Mouse (Mus musculus): ENCODE data around the gene Pdcd4. TPM values are rescaled to one million over a fixed set of nuclear protein-coding genes. Genes with fewer than 3 reads are reported as not detected.
A peak's percentile ranks its signal among the peaks of the same experiment; 100 is the strongest.

Gene Pdcd4
- polyA plus RNA-seq, 1 experiment from 2014 or later = 204 TPM

DNA sequence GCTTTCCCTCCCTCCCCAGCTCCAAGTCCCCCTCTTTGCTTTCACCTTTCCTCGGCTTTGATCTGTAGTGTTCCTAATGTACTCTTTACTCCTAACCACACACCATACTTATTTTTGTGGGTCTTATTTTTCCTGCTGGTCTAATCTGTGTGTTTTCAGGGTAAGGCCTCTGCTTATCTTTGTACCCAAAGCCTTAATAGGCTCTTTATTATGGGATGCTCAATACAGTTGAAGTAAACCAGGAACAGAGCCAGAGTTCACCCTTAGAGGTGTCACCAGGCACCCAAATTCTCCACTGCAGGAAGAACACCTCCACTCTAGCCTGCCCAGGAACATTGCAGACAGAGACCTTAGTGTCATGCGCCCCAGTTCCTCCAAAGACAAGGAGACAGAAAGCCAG is 462 bp upstream of the Pdcd4 start:
- WGBS = 54% methylated on average over 2 of the region's 2 CpGs
- Histone ChIP-seq H3K4me3 (ENCODE audit: low read depth, low read length) (no peak overlapping the region), H3K27me3 (ENCODE audit: control insufficient read depth, insufficient read depth, low read length) (no peaks in the 10 kb centered on the region), H3K27ac (replicated peaks) (peak overlapping the region; percentile 88), H3K9me3 (ENCODE audit: control insufficient read depth, low read length) (no peaks in the 10 kb centered on the region), H3K9ac (ENCODE audit: low read length) (no peak overlapping the region), H3K4me2 (replicated peaks; ENCODE audit: low read depth) (no peak overlapping the region), H3K4me1 (replicated peaks; ENCODE audit: control insufficient read depth, insufficient read depth) (peaks cover 25% of the 10 kb centered on the region), H3K36me3 (ENCODE audit: control insufficient read depth, insufficient read depth, low read length) (no peaks in the 10 kb centered on the region)
- no peak for DNase-seq (ENCODE audit: low spot score)
- no peak for TF ChIP-seq CTCF (IDR thresholded peaks at IDR 0.05; ENCODE audit: low read depth)
- no peak for TF ChIP-seq EP300 (optimal IDR thresholded peaks at IDR 0.05)
- peak; percentile 25; the same call in 1 of the 2 replicates for ATAC-seq (ENCODE audit: low FRiP score, low TSS enrichment)

DNA sequence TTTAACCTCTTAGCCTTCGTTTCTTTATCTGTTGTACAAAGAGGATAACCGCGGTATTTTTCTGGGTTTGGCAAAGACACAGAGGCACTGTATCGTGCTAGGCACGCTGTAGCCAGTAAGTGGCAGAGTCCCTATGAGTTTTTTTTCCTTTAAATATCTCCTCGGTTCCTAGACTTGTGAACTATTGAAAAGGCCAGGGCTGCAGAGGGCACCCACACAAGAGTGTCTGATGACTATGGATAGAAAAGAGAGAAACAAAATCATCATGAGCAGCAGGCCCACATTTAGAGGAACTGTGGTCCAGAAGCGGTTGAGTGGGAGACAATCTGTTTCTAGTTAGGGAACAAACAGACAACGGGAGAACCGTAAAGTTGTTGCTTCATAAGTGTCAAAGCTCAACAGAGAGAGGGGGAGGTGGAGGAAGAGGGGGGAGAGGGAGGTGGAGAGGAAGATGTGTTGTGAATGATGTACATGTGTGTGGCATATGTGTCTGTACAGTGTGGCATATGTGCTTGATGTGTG is 868 bp downstream of the Pdcd4 start:
- H3K27ac ChIP-seq (replicated peaks) = peak overlapping the region; percentile 88
- 37% methylated on average over 9 of the region's 9 CpGs for WGBS

DNA sequence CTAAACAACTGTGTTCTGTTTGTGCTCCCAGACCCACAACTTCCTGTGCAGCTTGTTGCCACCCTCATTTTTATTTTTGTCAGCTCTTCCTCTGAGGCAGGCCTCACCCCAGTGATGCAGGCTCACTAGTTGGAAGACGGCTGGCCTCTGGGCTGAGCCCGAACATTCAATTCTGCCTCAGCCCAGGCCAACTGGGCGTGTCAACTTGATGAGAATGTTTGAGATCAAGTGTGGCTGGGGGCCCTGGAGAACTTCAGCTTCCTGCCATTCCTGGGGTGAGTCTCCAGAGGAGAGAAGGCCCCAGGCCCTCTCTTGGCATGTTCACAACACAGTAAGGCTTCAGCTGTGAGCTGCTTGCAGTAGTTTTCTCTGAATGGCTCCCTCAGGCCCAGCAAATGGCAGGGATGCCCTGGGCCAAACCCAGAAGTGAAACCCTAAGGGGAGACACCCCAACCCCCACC is 1.7 kb downstream of the Pdcd4 start:
- ATAC-seq (ENCODE audit: low FRiP score, low TSS enrichment) = 0 out of 2 replicates have a peak, but pooled peaks have one; percentile 6
- 14% methylated on average over 3 of the region's 3 CpGs for WGBS
- Histone ChIP-seq H3K9me3 (ENCODE audit: control insufficient read depth, low read length) (no peaks in the 10 kb centered on the region), H3K4me1 (replicated peaks; ENCODE audit: control insufficient read depth, insufficient read depth) (peaks cover 25% of the 10 kb centered on the region), H3K27ac (replicated peaks) (peak overlapping the region; percentile 88), H3K4me2 (replicated peaks; ENCODE audit: low read depth) (no peak overlapping the region), H3K9ac (ENCODE audit: low read length) (peak overlapping the region; percentile 27; the same call in 1 of the 2 replicates), H3K36me3 (ENCODE audit: control insufficient read depth, insufficient read depth, low read length) (no peaks in the 10 kb centered on the region), H3K27me3 (ENCODE audit: control insufficient read depth, insufficient read depth, low read length) (no peaks in the 10 kb centered on the region), H3K4me3 (ENCODE audit: low read depth, low read length) (no peak overlapping the region)
- DNase-seq (ENCODE audit: low spot score) = peak; percentile 46
- no peak for TF ChIP-seq EP300 (optimal IDR thresholded peaks at IDR 0.05)
- TF ChIP-seq CTCF (IDR thresholded peaks at IDR 0.05; ENCODE audit: low read depth) = no peak

More for the DNA sequence above, 868 bp downstream of the Pdcd4 start:
- Histone ChIP-seq H3K27me3 (ENCODE audit: control insufficient read depth, insufficient read depth, low read length) (no peaks in the 10 kb centered on the region), H3K9me3 (ENCODE audit: control insufficient read depth, low read length) (no peaks in the 10 kb centered on the region), H3K36me3 (ENCODE audit: control insufficient read depth, insufficient read depth, low read length) (no peaks in the 10 kb centered on the region), H3K4me1 (replicated peaks; ENCODE audit: control insufficient read depth, insufficient read depth) (peaks cover 25% of the 10 kb centered on the region), H3K9ac (ENCODE audit: low read length) (0 out of 2 replicates have a peak overlapping the region, but pooled peaks have one; percentile 27), H3K4me2 (replicated peaks; ENCODE audit: low read depth) (no peak overlapping the region), H3K4me3 (ENCODE audit: low read depth, low read length) (no peak overlapping the region)
- no peak for ATAC-seq (ENCODE audit: low FRiP score, low TSS enrichment)
- no peak for DNase-seq (ENCODE audit: low spot score)
- TF ChIP-seq CTCF (IDR thresholded peaks at IDR 0.05; ENCODE audit: low read depth) (no peak), EP300 (optimal IDR thresholded peaks at IDR 0.05) (no peak)

DNA sequence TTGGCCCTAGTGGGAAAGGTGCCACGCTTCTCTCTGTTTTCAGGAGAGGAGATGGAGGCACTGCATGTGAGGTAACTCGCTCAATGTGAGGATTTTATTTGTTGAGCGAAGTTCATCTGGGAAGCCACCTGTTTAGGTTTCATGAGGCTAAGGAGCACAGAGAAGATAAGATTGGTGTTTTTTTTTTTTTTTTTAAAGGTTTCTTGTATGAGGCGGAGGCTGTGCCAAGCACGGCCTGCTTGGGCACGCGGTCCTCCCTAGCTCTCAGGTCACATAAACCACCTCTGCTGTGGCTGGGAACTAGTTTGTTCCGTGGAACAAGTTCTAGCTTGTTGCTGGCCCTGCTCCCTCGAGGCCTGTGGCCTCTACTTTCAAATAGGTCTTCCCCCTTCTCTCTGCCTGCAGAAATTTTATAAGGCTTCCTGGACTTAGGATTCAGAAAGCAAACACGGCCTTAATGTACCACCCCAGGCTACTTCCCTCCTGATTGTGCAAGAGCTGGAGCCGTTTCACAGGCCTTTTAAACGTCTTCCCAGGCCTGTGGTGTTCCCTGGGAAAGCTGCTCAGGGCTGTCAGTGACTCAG is 2.6 kb downstream of the Pdcd4 start:
- no peaks in the 10 kb centered on the region for H3K9me3 ChIP-seq (ENCODE audit: control insufficient read depth, low read length)
- WGBS = 39% methylated on average over 12 of the region's 12 CpGs
- DNase-seq (ENCODE audit: low spot score) = peak; percentile 70
- no peak overlapping the region for H3K4me3 ChIP-seq (ENCODE audit: low read depth, low read length)
- peaks cover 25% of the 10 kb centered on the region for H3K4me1 ChIP-seq (replicated peaks; ENCODE audit: control insufficient read depth, insufficient read depth)
- no peak overlapping the region for H3K4me2 ChIP-seq (replicated peaks; ENCODE audit: low read depth)
- no peaks in the 10 kb centered on the region for H3K27me3 ChIP-seq (ENCODE audit: control insufficient read depth, insufficient read depth, low read length)
- TF ChIP-seq EP300 (optimal IDR thresholded peaks at IDR 0.05) (peak; percentile 78), CTCF (IDR thresholded peaks at IDR 0.05; ENCODE audit: low read depth) (no peak)
- peak overlapping the region; percentile 88 for H3K27ac ChIP-seq (replicated peaks)
- ATAC-seq (ENCODE audit: low FRiP score, low TSS enrichment) = peak; percentile 73
- no peaks in the 10 kb centered on the region for H3K36me3 ChIP-seq (ENCODE audit: control insufficient read depth, insufficient read depth, low read length)
- peak overlapping the region; percentile 23; the same call in 1 of the 2 replicates for H3K9ac ChIP-seq (ENCODE audit: low read length)

DNA sequence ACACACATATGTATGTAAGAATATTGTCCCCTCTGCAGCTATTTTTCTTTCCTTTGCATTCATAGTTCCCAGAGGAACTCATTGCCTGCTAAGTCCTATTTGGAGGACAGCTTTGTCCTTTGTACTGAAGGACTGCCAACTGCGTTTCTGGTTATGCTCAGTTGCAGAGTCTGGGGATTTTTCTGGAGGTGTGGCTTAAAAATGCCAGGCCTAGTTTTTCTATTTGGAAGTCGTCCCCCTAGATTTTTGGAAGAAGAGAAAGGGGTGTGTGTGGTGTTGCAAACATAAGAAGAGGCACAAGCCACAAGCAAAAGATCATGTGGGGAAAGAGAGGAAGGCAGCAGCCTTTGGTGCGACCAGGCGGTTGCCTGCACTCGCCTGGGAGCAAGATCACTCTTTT is 6.0 kb downstream of the Pdcd4 start:
- H3K27ac ChIP-seq (replicated peaks) = peak overlapping the region; percentile 59
- 67% methylated on average over 5 of the region's 5 CpGs for WGBS

DNA sequence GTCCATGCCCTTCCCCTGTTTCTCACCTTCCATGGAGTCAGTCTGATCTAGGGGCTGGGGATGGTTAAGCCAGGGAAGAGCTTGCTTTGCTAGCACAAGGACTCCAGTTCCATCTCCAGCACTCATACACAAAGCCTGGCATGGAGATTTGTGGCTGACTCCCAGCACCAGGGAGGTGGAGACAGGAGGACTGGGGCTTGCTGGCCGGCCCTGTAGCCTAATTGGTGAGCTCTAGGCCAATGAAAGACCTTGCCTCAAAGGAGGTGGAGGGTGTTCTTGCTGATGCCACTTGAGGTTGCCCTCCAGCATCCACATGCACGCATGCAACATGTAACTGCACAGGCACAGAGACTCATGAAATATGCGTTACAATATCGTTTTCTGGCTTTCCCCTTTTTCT is 6.5 kb downstream of the Pdcd4 start:
- Histone ChIP-seq H3K9ac (ENCODE audit: low read length) (no peak overlapping the region), H3K27me3 (ENCODE audit: control insufficient read depth, insufficient read depth, low read length) (no peaks in the 10 kb centered on the region), H3K9me3 (ENCODE audit: control insufficient read depth, low read length) (no peaks in the 10 kb centered on the region), H3K36me3 (ENCODE audit: control insufficient read depth, insufficient read depth, low read length) (no peaks in the 10 kb centered on the region), H3K4me3 (ENCODE audit: low read depth, low read length) (no peak overlapping the region), H3K27ac (replicated peaks) (peak overlapping the region; percentile 59), H3K4me2 (replicated peaks; ENCODE audit: low read depth) (no peak overlapping the region), H3K4me1 (replicated peaks; ENCODE audit: control insufficient read depth, insufficient read depth) (peaks cover 10% of the 10 kb centered on the region; the same call in 1 of the 2 replicates)
- ATAC-seq (ENCODE audit: low FRiP score, low TSS enrichment) (no peak), DNase-seq (ENCODE audit: low spot score) (peak; percentile 13)
- TF ChIP-seq CTCF (IDR thresholded peaks at IDR 0.05; ENCODE audit: low read depth) (no peak), EP300 (optimal IDR thresholded peaks at IDR 0.05) (no peak)
- whole genome bisulfite sequencing = 80% methylated on average over 4 of the region's 4 CpGs

More for the DNA sequence above, 6.0 kb downstream of the Pdcd4 start:
- no peak overlapping the region for H3K4me2 ChIP-seq (replicated peaks; ENCODE audit: low read depth)
- no peaks in the 10 kb centered on the region for H3K36me3 ChIP-seq (ENCODE audit: control insufficient read depth, insufficient read depth, low read length)
- no peaks in the 10 kb centered on the region for H3K9me3 ChIP-seq (ENCODE audit: control insufficient read depth, low read length)
- DNase-seq (ENCODE audit: low spot score) (peak; percentile 10), ATAC-seq (ENCODE audit: low FRiP score, low TSS enrichment) (no peak)
- H3K4me1 ChIP-seq (replicated peaks; ENCODE audit: control insufficient read depth, insufficient read depth) = peaks cover 12% of the 10 kb centered on the region; the same call in 1 of the 2 replicates
- H3K9ac ChIP-seq (ENCODE audit: low read length) = no peak overlapping the region
- TF ChIP-seq EP300 (optimal IDR thresholded peaks at IDR 0.05) (no peak), CTCF (IDR thresholded peaks at IDR 0.05; ENCODE audit: low read depth) (no peak)
- H3K4me3 ChIP-seq (ENCODE audit: low read depth, low read length) = no peak overlapping the region
- no peaks in the 10 kb centered on the region for H3K27me3 ChIP-seq (ENCODE audit: control insufficient read depth, insufficient read depth, low read length)
